Mouse (Mus musculus): Measurements from ENCODE around the gene Itsn2. TPM values are rescaled to one million over a fixed set of nuclear protein-coding genes. Genes with fewer than 3 reads are reported as not detected.

Itsn2 gene
- polyA plus RNA-seq, 1 experiment = 35.4 TPM

DNA sequence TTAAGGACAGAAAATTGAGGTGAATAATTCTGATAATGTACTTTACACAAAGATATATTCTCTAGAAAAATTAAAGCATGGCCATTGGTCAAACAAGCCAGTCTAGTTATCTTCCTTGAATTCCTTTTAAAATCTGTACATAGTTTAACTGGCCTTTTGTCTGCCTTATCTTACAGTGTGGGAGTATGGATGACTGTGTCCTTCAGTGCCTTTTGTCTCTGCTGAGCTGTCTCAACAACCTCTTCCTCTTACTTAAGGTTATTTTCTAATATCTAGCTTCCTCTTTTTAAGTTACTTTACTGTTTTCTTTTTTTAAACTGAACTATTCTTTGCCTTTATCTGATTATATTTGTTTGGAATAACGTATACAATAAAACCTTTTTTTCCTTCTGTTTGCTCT is 48.3 kb downstream of the Itsn2 start:
- WGBS = 90% methylated on average over 1 of the region's 1 CpGs
- TF ChIP-seq CTCF (conservative IDR thresholded peaks at IDR 0.05; ENCODE audit: insufficient read depth, insufficient read length, low read depth, low read length) (no peak), POLR2A (IDR thresholded peaks at IDR 0.05; ENCODE audit: low read depth, low read length) (no peak)
- H3K4me1 ChIP-seq (ENCODE audit: control insufficient read depth, insufficient read depth, low read length) = no peaks in the 10 kb centered on the region
- no peak overlapping the region for H3K27ac ChIP-seq (ENCODE audit: insufficient read depth, low read depth, low read length)
- no peak overlapping the region for H3K4me3 ChIP-seq (ENCODE audit: insufficient read depth, low read depth, low read length)
- peaks cover 14% of the 10 kb centered on the region for H3K36me3 ChIP-seq (ENCODE audit: control insufficient read depth, insufficient read depth, low read length)
- DNase-seq = no peak
- no peaks in the 10 kb centered on the region for H3K27me3 ChIP-seq (replicated peaks; ENCODE audit: control insufficient read depth, insufficient read depth, low read length)

DNA sequence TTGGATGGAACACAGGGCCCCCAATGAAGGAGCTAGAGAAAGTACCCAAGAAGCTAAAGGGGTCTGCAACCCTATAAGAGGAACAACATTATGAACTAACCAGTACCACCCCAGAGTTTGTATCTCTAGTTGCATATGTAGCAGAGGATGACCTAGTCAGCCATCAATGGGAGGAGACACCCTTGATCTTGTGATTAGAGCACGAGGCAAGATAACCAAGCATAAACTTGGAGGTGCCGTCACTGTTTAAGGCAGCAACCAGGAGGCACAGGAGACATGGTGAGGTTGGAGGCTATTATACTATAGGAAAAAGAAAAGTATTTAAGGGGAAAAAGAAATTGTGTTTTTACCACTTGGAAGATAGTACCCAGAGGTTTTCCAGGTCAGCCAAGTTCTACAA is 64.4 kb downstream of the Itsn2 start:
- no peaks in the 10 kb centered on the region for H3K27me3 ChIP-seq (replicated peaks; ENCODE audit: control insufficient read depth, insufficient read depth, low read length)
- TF ChIP-seq POLR2A (IDR thresholded peaks at IDR 0.05; ENCODE audit: low read depth, low read length) (no peak), CTCF (conservative IDR thresholded peaks at IDR 0.05; ENCODE audit: insufficient read depth, insufficient read length, low read depth, low read length) (no peak)
- H3K4me1 ChIP-seq (ENCODE audit: control insufficient read depth, insufficient read depth, low read length) = no peaks in the 10 kb centered on the region
- 0 out of 2 replicates have a peak, but pooled peaks cover 2% of the 10 kb centered on the region for H3K36me3 ChIP-seq (ENCODE audit: control insufficient read depth, insufficient read depth, low read length)
- 92% methylated on average over 2 of the region's 2 CpGs for WGBS
- no peak overlapping the region for H3K27ac ChIP-seq (ENCODE audit: insufficient read depth, low read depth, low read length)
- DNase-seq = no peak
- H3K4me3 ChIP-seq (ENCODE audit: insufficient read depth, low read depth, low read length) = no peak overlapping the region

DNA sequence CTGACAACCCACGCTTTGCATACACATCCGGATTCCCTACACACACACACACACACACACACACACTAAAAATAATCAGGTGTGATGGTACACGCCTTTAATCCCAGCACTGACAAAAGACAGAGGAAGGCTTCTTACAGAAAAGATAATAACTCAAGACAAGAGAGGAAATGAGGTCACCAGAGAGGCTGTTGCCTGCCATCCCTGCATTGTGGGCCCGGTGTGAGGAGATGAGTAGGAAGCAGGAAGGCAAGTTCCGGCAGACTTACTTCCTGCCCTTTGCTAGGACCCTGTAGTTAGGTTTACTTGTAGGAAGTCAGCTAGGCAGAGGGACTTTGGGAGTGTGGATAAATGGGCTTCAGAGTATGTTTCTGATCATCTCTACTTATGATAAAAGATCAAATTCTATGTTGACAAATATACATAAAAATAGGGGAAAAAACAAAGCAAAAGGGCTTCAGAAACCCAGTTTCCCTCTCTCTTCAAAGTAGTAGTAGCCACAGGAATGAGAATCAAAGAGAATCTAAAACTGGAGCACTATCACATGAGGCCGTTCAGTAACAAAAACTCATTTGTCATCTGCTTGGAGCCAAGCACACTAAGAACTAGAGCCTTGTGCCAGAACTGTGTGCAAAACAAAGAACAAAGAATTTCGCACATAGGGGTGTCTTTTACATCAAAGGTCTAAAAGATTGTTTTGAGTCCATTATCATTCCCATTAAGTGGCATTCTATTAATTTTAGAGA is 72.7 kb downstream of the Itsn2 start:
- H3K4me1 ChIP-seq (ENCODE audit: control insufficient read depth, insufficient read depth, low read length) = no peaks in the 10 kb centered on the region
- no peak for TF ChIP-seq CTCF (conservative IDR thresholded peaks at IDR 0.05; ENCODE audit: insufficient read depth, insufficient read length, low read depth, low read length)
- no peak for TF ChIP-seq POLR2A (IDR thresholded peaks at IDR 0.05; ENCODE audit: low read depth, low read length)
- H3K36me3 ChIP-seq (ENCODE audit: control insufficient read depth, insufficient read depth, low read length) = peaks cover 8% of the 10 kb centered on the region
- DNase-seq = peak; percentile 30
- H3K27ac ChIP-seq (ENCODE audit: insufficient read depth, low read depth, low read length) = no peak overlapping the region
- H3K4me3 ChIP-seq (ENCODE audit: insufficient read depth, low read depth, low read length) = no peak overlapping the region
- H3K27me3 ChIP-seq (replicated peaks; ENCODE audit: control insufficient read depth, insufficient read depth, low read length) = no peaks in the 10 kb centered on the region
- WGBS = 73% methylated on average over 7 of the region's 7 CpGs

DNA sequence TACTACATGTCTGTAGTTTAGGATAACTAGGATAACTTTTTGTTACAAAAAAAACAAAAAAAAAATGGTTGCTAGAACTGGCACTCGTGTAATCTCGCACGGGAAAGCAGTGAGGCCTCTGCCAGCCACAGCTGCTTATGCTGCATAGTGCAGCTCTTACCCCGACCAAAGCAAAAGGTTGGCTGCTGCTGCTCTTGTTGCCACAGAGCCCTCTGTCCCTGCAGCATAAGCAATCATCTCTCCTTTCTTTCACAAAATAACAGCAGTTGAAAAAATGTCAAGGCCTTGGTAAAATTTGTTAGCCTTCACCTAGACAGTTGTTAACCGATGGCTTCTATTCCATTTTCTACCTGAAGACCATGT is 73.2 kb downstream of the Itsn2 start:
- no peaks in the 10 kb centered on the region for H3K27me3 ChIP-seq (replicated peaks; ENCODE audit: control insufficient read depth, insufficient read depth, low read length)
- TF ChIP-seq CTCF (conservative IDR thresholded peaks at IDR 0.05; ENCODE audit: insufficient read depth, insufficient read length, low read depth, low read length) (no peak), POLR2A (IDR thresholded peaks at IDR 0.05; ENCODE audit: low read depth, low read length) (no peak)
- peaks cover 8% of the 10 kb centered on the region for H3K36me3 ChIP-seq (ENCODE audit: control insufficient read depth, insufficient read depth, low read length)
- WGBS = 86% methylated on average over 5 of the region's 5 CpGs
- no peak overlapping the region for H3K4me3 ChIP-seq (ENCODE audit: insufficient read depth, low read depth, low read length)
- DNase-seq = no peak
- H3K4me1 ChIP-seq (ENCODE audit: control insufficient read depth, insufficient read depth, low read length) = no peaks in the 10 kb centered on the region
- H3K27ac ChIP-seq (ENCODE audit: insufficient read depth, low read depth, low read length) = no peak overlapping the region

DNA sequence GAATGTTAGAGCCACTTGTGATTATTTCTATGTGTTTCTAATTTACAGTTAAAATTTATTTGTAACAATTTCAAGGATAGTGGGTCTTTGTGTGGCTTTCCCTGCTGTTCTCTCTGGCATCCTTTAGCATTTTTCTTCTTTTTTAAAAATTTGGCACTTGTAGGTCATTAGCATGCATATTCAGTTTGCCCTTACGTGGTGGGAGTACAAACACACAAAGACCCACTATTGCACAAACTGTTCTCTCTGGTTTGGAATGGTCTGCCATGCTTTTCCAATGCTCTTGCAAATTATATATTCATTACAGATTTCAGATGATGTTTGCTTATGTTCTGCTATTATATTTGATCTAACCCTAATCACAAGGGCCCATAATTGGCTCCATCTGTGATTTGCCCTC is 83.9 kb downstream of the Itsn2 start:
- no peaks in the 10 kb centered on the region for H3K27me3 ChIP-seq (replicated peaks; ENCODE audit: control insufficient read depth, insufficient read depth, low read length)
- peaks cover 9% of the 10 kb centered on the region for H3K36me3 ChIP-seq (ENCODE audit: control insufficient read depth, insufficient read depth, low read length)
- H3K4me3 ChIP-seq (ENCODE audit: insufficient read depth, low read depth, low read length) = no peak overlapping the region
- TF ChIP-seq CTCF (conservative IDR thresholded peaks at IDR 0.05; ENCODE audit: insufficient read depth, insufficient read length, low read depth, low read length) = no peak
- WGBS = 98% methylated on average over 1 of the region's 1 CpGs
- H3K4me1 ChIP-seq (ENCODE audit: control insufficient read depth, insufficient read depth, low read length) = no peaks in the 10 kb centered on the region
- H3K27ac ChIP-seq (ENCODE audit: insufficient read depth, low read depth, low read length) = no peak overlapping the region
- DNase-seq = no peak

DNA sequence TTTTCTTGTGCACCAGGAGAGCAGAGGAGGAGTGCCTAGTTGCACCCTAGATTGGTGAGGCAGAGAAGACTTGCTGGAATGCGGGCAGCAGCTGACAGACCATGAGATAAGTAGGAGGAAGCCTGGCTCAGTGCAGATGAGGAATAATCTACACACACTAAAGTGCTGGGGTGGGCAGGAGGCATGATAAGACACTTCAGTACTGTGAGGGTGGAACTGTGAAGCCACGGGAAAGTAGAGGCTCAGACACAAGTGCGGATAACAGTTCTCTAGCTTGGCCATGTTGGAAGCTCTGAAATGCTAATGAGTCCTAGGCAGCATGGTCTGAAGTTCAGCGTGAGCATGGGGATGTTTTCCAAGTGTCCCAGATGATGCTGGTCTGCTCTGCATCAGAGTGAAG is 87.5 kb downstream of the Itsn2 start:
- TF ChIP-seq CTCF (conservative IDR thresholded peaks at IDR 0.05; ENCODE audit: insufficient read depth, insufficient read length, low read depth, low read length) = no peak
- no peak for TF ChIP-seq POLR2A (IDR thresholded peaks at IDR 0.05; ENCODE audit: low read depth, low read length)
- Histone ChIP-seq H3K4me3 (ENCODE audit: insufficient read depth, low read depth, low read length) (no peak overlapping the region), H3K36me3 (ENCODE audit: control insufficient read depth, insufficient read depth, low read length) (peaks cover 2% of the 10 kb centered on the region), H3K27me3 (replicated peaks; ENCODE audit: control insufficient read depth, insufficient read depth, low read length) (no peaks in the 10 kb centered on the region), H3K27ac (ENCODE audit: insufficient read depth, low read depth, low read length) (no peak overlapping the region), H3K4me1 (ENCODE audit: control insufficient read depth, insufficient read depth, low read length) (no peaks in the 10 kb centered on the region)
- DNase-seq = no peak
- 62% methylated on average over 4 of the region's 4 CpGs for WGBS

DNA sequence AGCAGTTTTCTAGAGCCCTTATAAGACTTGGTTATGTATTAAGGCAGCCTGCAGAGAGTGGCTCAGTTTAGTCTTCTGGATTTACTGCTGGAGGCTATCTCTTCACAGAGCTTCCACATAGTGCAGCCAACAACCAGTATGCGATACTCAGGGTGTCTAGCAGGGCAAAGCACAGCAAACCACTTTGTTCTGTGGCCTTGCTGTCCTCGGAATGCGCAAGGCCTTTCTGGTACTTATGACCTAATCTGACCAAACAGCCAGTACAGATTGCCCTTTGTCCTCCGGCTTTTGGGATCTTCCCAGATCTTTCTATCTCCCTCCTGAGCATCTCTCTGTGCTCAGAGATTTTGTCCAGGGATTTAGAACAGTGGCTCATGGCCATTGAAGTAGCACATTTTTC is 93.0 kb downstream of the Itsn2 start:
- Histone ChIP-seq H3K27me3 (replicated peaks; ENCODE audit: control insufficient read depth, insufficient read depth, low read length) (no peaks in the 10 kb centered on the region), H3K36me3 (ENCODE audit: control insufficient read depth, insufficient read depth, low read length) (no peaks in the 10 kb centered on the region), H3K4me1 (ENCODE audit: control insufficient read depth, insufficient read depth, low read length) (no peaks in the 10 kb centered on the region), H3K4me3 (ENCODE audit: insufficient read depth, low read depth, low read length) (no peak overlapping the region), H3K27ac (ENCODE audit: insufficient read depth, low read depth, low read length) (no peak overlapping the region)
- DNase-seq = no peak
- WGBS = 86% methylated on average over 4 of the region's 4 CpGs
- TF ChIP-seq CTCF (conservative IDR thresholded peaks at IDR 0.05; ENCODE audit: insufficient read depth, insufficient read length, low read depth, low read length) = no peak
- no peak for TF ChIP-seq POLR2A (IDR thresholded peaks at IDR 0.05; ENCODE audit: low read depth, low read length)

Measured in kidney, adult 2 months (tissue).